In genomic region chr1:73828996-73829395, GRCm38 (mm10) we compare ENCODE assay signal across 8 mouse cellular contexts.
A peak's percentile ranks its signal among the peaks of the same experiment; 100 is the strongest.
DNase-seq lines count a peak whose midpoint lies in the region; ATAC-seq and TF ChIP-seq lines count a peak whose summit lies in the region.

No protein-coding gene starts in this region.

- H3K36me3 ChIP-seq in heart, adult 2 months (ENCODE audit: control insufficient read depth, insufficient read depth, low read length): no peaks in the 10 kb centered on the region

- H3K27me3 ChIP-seq in heart, adult 2 months (ENCODE audit: control insufficient read depth, insufficient read depth, low read length): no peaks in the 10 kb centered on the region

- H3K4me3 ChIP-seq in heart, adult 2 months: no peak overlapping the region

- intact Hi-C loops in heart, adult 2 months (cut with DNase I): loop anchor here (5.0 kb wide), 3 partner anchors 172 to 552 kb away; no protein-coding TSS in a partner anchor
- intact Hi-C loops in heart, postnatal 25 days (cut with DNase I): loop anchor here (5.0 kb wide), 2 partner anchors 557 to 1112 kb away; no protein-coding TSS in a partner anchor

- 33% methylated on average over 10 of the region's 10 CpGs for whole genome bisulfite sequencing in heart, adult 2 months

- TF ChIP-seq EP300 in heart, adult 2 months (IDR thresholded peaks at IDR 0.05; ENCODE audit: insufficient read depth, low read depth, low read length): no peak

- no peak overlapping the region for H3K9ac ChIP-seq in heart, adult 2 months (ENCODE audit: low read depth, low read length)

- DNase-seq in heart, adult 2 months: peak; percentile 35 to 37
- no peak for DNase-seq in heart, postnatal 25 days (ENCODE audit: low spot score)
- peak; percentile 25 for DNase-seq in ovary, postnatal 36 days (ENCODE audit: low spot score)
- no peak for DNase-seq in ovary, adult 18-20 months (ENCODE audit: low spot score)
- DNase-seq in thymus, postnatal 25 days: peak; percentile 19
- no peak for DNase-seq in urinary bladder, postnatal 25 days (ENCODE audit: low spot score)
- no peak for DNase-seq in B cell, adult 2 months

- ATAC-seq in common myeloid progenitor, adult 5-6 weeks (replicated peaks; ENCODE audit: low read depth, poor library complexity, severe bottlenecking): peak; percentile 87

- H3K79me2 ChIP-seq in heart, adult 2 months (replicated peaks; ENCODE audit: control insufficient read depth, insufficient read depth, low read length): no peaks in the 10 kb centered on the region

- peaks cover 3% of the 10 kb centered on the region for H3K4me1 ChIP-seq in heart, adult 2 months (ENCODE audit: control insufficient read depth, insufficient read depth, low read length)

- TF ChIP-seq POLR2A in heart, adult 2 months (IDR thresholded peaks at IDR 0.05; ENCODE audit: insufficient read depth, low read depth, low read length): no peak

- no peak for TF ChIP-seq CTCF in heart, adult 2 months (IDR thresholded peaks at IDR 0.05)

- no peak overlapping the region for H3K27ac ChIP-seq in heart, adult 2 months

Comparison
In these comparisons a context has a peak if more than half of its experiments do, and no peak if none do; other contexts are left out.
1. DNase-seq: peak in heart, adult 2 months (2 of 2), ovary, postnatal 36 days (single experiment) and thymus, postnatal 25 days (single experiment); none in heart, postnatal 25 days (single experiment), ovary, adult 18-20 months (single experiment), urinary bladder, postnatal 25 days (single experiment) and B cell, adult 2 months (0 of 2).